Mouse (Mus musculus): ENCODE measurements around the gene Srf. TPM values are rescaled to one million over a fixed set of nuclear protein-coding genes. Genes with fewer than 3 reads are reported as not detected.

Srf gene
- 50.9 and 61.2 TPM in 2 replicates for polyA plus RNA-seq (2011; ENCODE audit: insufficient read length, low read depth, missing spikeins)

DNA sequence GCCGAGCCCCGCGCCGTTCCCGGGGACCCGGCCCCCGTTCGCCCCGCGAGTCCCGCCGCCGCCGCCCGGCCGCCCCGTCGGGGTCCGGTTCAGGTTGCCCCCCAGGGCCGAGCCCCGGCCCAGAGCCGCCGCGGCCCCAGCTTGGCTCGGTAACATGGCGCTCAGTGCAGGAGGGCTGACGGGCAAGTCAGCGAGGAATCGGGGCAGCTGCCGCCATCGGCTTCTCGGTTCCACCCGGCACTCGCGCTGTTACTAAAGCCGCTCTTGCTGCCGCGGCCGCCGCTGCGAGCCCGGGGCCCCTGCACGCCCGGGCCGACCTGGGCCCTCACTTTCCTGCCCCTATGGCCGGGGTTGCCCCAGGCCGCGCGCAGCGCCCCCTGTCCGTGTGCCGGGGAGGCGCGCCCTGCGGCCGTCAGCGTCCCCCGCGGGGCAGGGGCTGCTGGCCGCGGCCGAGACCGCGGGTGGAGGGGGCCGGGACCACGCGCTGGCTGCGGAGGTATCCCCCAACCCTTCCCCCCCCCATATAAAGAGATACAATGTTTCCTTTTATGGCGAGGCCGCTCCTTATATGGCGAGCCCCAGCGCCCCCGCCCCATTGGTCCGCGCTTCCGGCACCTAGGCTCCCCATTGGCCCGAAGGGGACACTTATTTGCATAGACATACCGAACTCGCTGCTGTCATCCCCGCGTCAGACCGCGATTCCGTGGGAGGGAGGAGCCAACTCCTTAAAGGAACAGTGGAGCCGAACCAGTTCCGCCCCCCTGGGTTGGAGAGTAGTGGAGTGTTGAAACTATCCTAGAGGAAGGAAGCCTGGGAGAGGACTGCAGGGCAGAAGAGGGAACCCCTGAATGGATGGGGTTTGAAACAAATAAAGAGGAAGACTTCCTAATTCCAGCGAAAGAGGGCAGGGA is at the start of gene Srf:
TSS of gene Srf (minus strand) at position 503 of the 911 bp plus-strand sequence.
- TF ChIP-seq POLR2A (IDR thresholded peaks at IDR 0.05; ENCODE audit: low read depth, low read length) (peak; percentile 65), CTCF (IDR thresholded peaks at IDR 0.05; ENCODE audit: borderline replicate concordance, insufficient read depth, low read length) (0 out of 2 replicates have a peak, but pooled peaks have one; percentile 24)
- peaks cover 2% of the 10 kb centered on the region; the same call in 1 of the 2 replicates for H3K4me1 ChIP-seq (ENCODE audit: control insufficient read depth, insufficient read depth, low read length)
- H3K4me3 ChIP-seq (ENCODE audit: insufficient read depth, low read length) = peak within 1 kb of the TSS; percentile 90
- H3K27ac ChIP-seq (ENCODE audit: insufficient read depth, low read length) = peak within 1 kb of the TSS; percentile 82

GRCm38 (mm10) chr17:46605126-46605525 is 49.2 kb upstream of the Srf start:
- Histone ChIP-seq H3K4me3 (ENCODE audit: insufficient read depth, low read length) (no peak overlapping the region), H3K4me1 (ENCODE audit: control insufficient read depth, insufficient read depth, low read length) (peaks cover under 1% of the 10 kb centered on the region; the same call in 1 of the 2 replicates), H3K27ac (ENCODE audit: insufficient read depth, low read length) (no peak overlapping the region)
- no peak for TF ChIP-seq POLR2A (IDR thresholded peaks at IDR 0.05; ENCODE audit: low read depth, low read length)
- TF ChIP-seq CTCF (IDR thresholded peaks at IDR 0.05; ENCODE audit: borderline replicate concordance, insufficient read depth, low read length) = no peak

DNA sequence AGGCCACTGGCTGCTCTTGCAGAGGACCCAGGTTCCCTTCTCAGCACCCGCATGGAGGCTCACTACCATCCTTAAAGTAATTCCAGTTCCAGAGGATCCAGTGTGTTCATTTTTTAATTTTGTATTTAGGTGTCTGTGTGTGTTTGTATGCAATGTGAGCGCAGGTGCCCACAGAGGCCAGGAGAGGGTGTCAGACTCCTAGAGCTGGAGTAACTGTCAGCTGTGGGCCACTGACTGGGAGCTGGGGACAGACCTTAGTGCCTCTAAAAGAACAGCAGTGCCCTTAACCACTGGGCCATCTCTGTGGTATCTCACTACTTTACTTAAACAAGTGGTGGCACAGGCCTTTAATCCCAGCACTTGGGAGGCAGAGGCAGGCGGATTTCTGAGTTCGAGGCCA is 47.3 kb upstream of the Srf start:
- peak overlapping the region; percentile 32; the same call in 1 of the 2 replicates for H3K27ac ChIP-seq (ENCODE audit: insufficient read depth, low read length)
- TF ChIP-seq POLR2A (IDR thresholded peaks at IDR 0.05; ENCODE audit: low read depth, low read length) = no peak
- no peak for TF ChIP-seq CTCF (IDR thresholded peaks at IDR 0.05; ENCODE audit: borderline replicate concordance, insufficient read depth, low read length)
- H3K4me1 ChIP-seq (ENCODE audit: control insufficient read depth, insufficient read depth, low read length) = no peaks in the 10 kb centered on the region; the same call in 1 of the 2 replicates
- no peak overlapping the region for H3K4me3 ChIP-seq (ENCODE audit: insufficient read depth, low read length)

DNA sequence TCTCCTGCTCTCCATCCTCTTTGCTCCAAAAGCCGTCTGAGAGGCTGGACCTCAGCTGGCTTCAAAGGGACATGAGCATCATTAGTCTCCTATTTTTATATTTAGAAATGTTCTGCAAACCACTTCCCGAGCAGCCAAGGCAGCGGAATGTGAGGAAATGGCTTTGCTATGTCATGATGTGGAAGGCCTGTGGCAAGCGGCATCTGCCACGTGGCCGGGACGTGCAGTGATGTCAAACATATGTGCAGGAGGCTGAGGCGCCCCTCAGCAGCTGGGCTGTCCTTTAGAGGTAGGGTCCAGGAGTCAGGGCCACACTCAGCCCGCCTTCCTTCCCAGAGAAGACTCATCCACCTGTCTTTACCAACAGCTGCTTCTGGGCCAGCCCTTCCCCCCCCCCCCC is 46.2 kb upstream of the Srf start:
- Histone ChIP-seq H3K4me1 (ENCODE audit: control insufficient read depth, insufficient read depth, low read length) (no peaks in the 10 kb centered on the region; the same call in 1 of the 2 replicates), H3K27ac (ENCODE audit: insufficient read depth, low read length) (peak overlapping the region; percentile 87), H3K4me3 (ENCODE audit: insufficient read depth, low read length) (no peak overlapping the region)
- TF ChIP-seq CTCF (IDR thresholded peaks at IDR 0.05; ENCODE audit: borderline replicate concordance, insufficient read depth, low read length) (no peak), POLR2A (IDR thresholded peaks at IDR 0.05; ENCODE audit: low read depth, low read length) (no peak)

GRCm38 (mm10) chr17:46600569-46600968 is 44.6 kb upstream of the Srf start:
- Histone ChIP-seq H3K4me3 (ENCODE audit: insufficient read depth, low read length) (no peak overlapping the region), H3K4me1 (ENCODE audit: control insufficient read depth, insufficient read depth, low read length) (no peaks in the 10 kb centered on the region; the same call in none of the 2 replicates), H3K27ac (ENCODE audit: insufficient read depth, low read length) (0 out of 2 replicates have a peak overlapping the region, but pooled peaks have one; percentile 87)
- TF ChIP-seq CTCF (IDR thresholded peaks at IDR 0.05; ENCODE audit: borderline replicate concordance, insufficient read depth, low read length) (no peak), POLR2A (IDR thresholded peaks at IDR 0.05; ENCODE audit: low read depth, low read length) (no peak)

DNA sequence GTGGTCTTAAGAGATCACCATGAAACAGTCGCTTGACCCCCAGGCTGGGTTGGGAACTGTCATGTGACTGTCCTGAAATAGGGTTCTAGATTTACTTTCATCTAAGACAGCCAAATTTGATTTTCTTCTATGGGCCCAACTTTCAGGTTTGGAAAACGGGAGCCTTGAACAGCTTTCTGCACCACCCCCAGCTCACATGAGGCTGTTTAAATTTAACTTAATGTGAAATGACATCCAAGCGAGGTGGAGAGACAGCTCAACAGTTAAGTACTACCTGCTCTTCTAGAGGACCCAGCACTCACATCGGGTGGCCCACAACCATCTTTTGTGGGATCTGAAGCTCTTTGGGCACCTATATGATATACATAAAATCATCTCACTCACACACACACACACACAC is 43.0 kb upstream of the Srf start:
- no peak for TF ChIP-seq POLR2A (IDR thresholded peaks at IDR 0.05; ENCODE audit: low read depth, low read length)
- TF ChIP-seq CTCF (IDR thresholded peaks at IDR 0.05; ENCODE audit: borderline replicate concordance, insufficient read depth, low read length) = no peak
- H3K4me3 ChIP-seq (ENCODE audit: insufficient read depth, low read length) = no peak overlapping the region
- H3K4me1 ChIP-seq (ENCODE audit: control insufficient read depth, insufficient read depth, low read length) = peaks cover 9% of the 10 kb centered on the region
- H3K27ac ChIP-seq (ENCODE audit: insufficient read depth, low read length) = no peak overlapping the region

DNA sequence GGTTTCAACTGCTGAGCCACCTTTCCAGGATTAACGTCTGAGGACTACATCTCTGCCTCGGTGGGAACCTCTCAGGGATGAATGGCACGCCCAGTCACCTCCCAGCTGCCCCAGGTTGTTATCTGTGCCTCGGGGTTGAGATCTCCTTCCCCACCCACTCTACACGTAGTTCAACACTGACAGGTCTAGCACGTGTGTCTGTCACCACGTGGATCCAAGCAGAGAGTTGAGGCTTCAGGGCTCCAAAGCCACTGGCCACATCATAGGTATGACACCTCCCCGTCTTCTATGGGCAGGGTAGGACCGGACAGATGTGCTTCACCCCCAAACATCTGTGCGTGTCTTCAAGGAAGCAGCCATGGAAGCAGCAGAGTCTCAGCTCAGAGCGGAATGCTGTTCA is 42.0 kb upstream of the Srf start:
- TF ChIP-seq POLR2A (IDR thresholded peaks at IDR 0.05; ENCODE audit: low read depth, low read length) (no peak), CTCF (IDR thresholded peaks at IDR 0.05; ENCODE audit: borderline replicate concordance, insufficient read depth, low read length) (no peak)
- peaks cover 9% of the 10 kb centered on the region for H3K4me1 ChIP-seq (ENCODE audit: control insufficient read depth, insufficient read depth, low read length)
- no peak overlapping the region for H3K4me3 ChIP-seq (ENCODE audit: insufficient read depth, low read length)
- no peak overlapping the region for H3K27ac ChIP-seq (ENCODE audit: insufficient read depth, low read length)

DNA sequence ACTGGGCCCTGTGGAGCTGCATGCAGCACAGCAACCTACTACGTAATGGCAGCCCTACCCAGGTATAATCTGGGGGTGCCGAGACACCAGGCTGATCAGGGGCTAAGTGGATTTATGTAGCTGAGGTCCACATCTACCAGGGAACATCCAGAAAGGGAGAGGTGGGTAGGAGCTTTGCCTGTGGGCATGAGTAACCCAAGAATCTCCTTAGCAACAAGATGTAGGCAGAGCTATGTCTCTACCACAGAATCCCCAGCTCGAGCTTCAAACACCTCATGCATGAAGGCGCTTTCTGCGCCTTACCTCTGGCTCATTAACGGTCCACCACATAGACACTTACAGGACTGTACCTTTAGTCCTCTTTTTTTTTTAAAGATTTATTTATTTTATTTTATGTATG is 39.4 kb upstream of the Srf start:
- Histone ChIP-seq H3K27ac (ENCODE audit: insufficient read depth, low read length) (peak overlapping the region; percentile 94), H3K4me3 (ENCODE audit: insufficient read depth, low read length) (no peak overlapping the region), H3K4me1 (ENCODE audit: control insufficient read depth, insufficient read depth, low read length) (peaks cover 11% of the 10 kb centered on the region)
- TF ChIP-seq CTCF (IDR thresholded peaks at IDR 0.05; ENCODE audit: borderline replicate concordance, insufficient read depth, low read length) = no peak
- TF ChIP-seq POLR2A (IDR thresholded peaks at IDR 0.05; ENCODE audit: low read depth, low read length) = no peak

DNA sequence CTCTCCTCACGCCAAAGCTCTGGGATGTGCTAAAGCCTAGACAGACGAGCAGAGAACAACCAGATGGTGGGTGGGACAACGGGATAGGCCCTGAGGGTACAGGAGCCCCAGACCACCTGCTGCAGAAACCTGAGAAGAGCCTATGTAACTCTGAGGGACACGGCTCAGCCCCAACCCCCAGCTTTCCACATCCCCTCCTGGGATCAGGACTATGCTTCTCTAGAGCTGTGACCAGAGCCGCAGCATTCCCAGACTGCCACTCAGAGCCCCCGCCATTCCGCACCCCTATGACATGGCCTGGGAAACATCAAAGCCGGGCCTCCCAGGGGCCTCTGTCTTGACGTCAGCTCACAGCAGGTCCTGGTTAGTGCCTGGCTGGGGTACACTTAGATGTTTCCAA is 38.6 kb upstream of the Srf start:
- Histone ChIP-seq H3K4me3 (ENCODE audit: insufficient read depth, low read length) (no peak overlapping the region), H3K4me1 (ENCODE audit: control insufficient read depth, insufficient read depth, low read length) (peaks cover 11% of the 10 kb centered on the region), H3K27ac (ENCODE audit: insufficient read depth, low read length) (peak overlapping the region; percentile 94)
- TF ChIP-seq POLR2A (IDR thresholded peaks at IDR 0.05; ENCODE audit: low read depth, low read length) (no peak), CTCF (IDR thresholded peaks at IDR 0.05; ENCODE audit: borderline replicate concordance, insufficient read depth, low read length) (no peak)

DNA sequence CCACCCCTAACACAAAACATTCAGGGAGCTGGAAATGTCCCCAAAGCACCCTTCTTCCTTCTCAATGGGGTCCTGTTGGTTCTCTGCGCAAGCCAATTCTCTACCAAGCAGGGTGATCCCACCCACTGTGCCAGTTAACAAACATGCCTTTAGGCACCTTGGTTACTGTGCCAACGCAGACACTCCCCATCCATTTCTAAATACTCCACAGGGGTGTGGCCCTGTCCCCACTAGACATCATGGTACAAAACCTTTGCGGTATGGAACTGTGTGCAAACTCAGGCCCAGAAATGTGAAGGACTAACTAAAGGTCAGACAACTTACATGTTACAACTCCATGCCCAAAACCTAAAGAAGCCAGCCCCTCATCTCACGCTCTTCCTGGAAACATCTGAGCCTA is 37.1 kb upstream of the Srf start:
- peaks cover 11% of the 10 kb centered on the region for H3K4me1 ChIP-seq (ENCODE audit: control insufficient read depth, insufficient read depth, low read length)
- H3K4me3 ChIP-seq (ENCODE audit: insufficient read depth, low read length) = no peak overlapping the region
- no peak for TF ChIP-seq CTCF (IDR thresholded peaks at IDR 0.05; ENCODE audit: borderline replicate concordance, insufficient read depth, low read length)
- TF ChIP-seq POLR2A (IDR thresholded peaks at IDR 0.05; ENCODE audit: low read depth, low read length) = no peak
- peak overlapping the region; percentile 94; the same call in 1 of the 2 replicates for H3K27ac ChIP-seq (ENCODE audit: insufficient read depth, low read length)
